Mouse (Mus musculus) liver, embryonic 14.5 days (tissue): ENCODE results near the gene Eef1a2. TPM values are rescaled to one million over a fixed set of nuclear protein-coding genes. Genes with fewer than 3 reads are reported as not detected.

Source experiments
- ATAC-seq: fragments of 200-750 bp; cut with Nextera tagmentation; 2 replicates; pipeline ENCODE4 v1.8.0; 2017; ENCODE audit warnings: moderate number of reproducible peaks, mild to moderate bottlenecking, moderate library complexity; ENCODE audit not compliant: insufficient read depth
- DNase-seq, 3 experiments: peaks; one replicate each; pipeline ENCODE4 v3.0.0-alpha.2; 2012 to 2013; ENCODE audit warnings: low read depth in 3 of 3, low spot score in 3 of 3
- H3K27ac ChIP-seq: fragments of 300-500 bp; sonication (generic); 2 replicates; pipeline ENCODE4 v1.5.1; 2014; ENCODE audit warnings: moderate library complexity, mild to moderate bottlenecking, control low read depth, inconsistent platforms
- H3K27me3 ChIP-seq: fragments of 300-500 bp; sonication (generic); 2 replicates; pipeline ENCODE4 v1.6.1; 2014; ENCODE audit warnings: mild to moderate bottlenecking, low read length, moderate library complexity; ENCODE audit not compliant: control insufficient read depth, insufficient read depth
- H3K36me3 ChIP-seq: fragments of 300-500 bp; sonication (generic); replicated peaks from 2 replicates; pipeline ENCODE4 v1.6.1; 2014; ENCODE audit warnings: low read depth; ENCODE audit not compliant: control insufficient read depth, insufficient read depth
- H3K4me1 ChIP-seq, 2 experiments: fragments of 200-500 bp in 1 of 2; fragments of 300-500 bp in 1 of 2; sonication (generic) in 1 of 2; replicated peaks; 2 replicates each; pipeline ENCODE4 v1.6.1; 2012 to 2014; ENCODE audit warnings: antibody characterized with exemption in 1 of 2, inconsistent platforms in 1 of 2, low read length in 1 of 2; ENCODE audit not compliant: control insufficient read depth in 2 of 2, insufficient read depth in 2 of 2
- H3K4me2 ChIP-seq: fragments of 300-500 bp; sonication (generic); 2 replicates; pipeline ENCODE4 v1.6.1; 2014; ENCODE audit warnings: low read depth, mild to moderate bottlenecking, control low read depth, moderate library complexity
- H3K4me3 ChIP-seq, 2 experiments: fragments of 200-500 bp in 1 of 2; fragments of 300-500 bp in 1 of 2; sonication (generic) in 1 of 2; 2 replicates each; pipeline ENCODE4 v1.5.1; 2012 to 2014; ENCODE audit warnings: low read depth in 2 of 2, low read length in 2 of 2, mild to moderate bottlenecking in 2 of 2, control low read depth in 1 of 2, inconsistent platforms in 1 of 2, moderate library complexity in 1 of 2; ENCODE audit not compliant: insufficient read depth in 1 of 2
- H3K9ac ChIP-seq: fragments of 300-500 bp; sonication (generic); replicated peaks from 2 replicates; pipeline ENCODE4 v1.6.1; 2014; ENCODE audit warnings: mild to moderate bottlenecking, control low read depth, moderate library complexity
- H3K9me3 ChIP-seq: fragments of 300-500 bp; sonication (generic); 2 replicates; pipeline ENCODE4 v1.6.1; 2016; ENCODE audit warnings: low read length, mixed read lengths; ENCODE audit not compliant: control insufficient read depth
- CTCF ChIP-seq: IDR thresholded peaks from 2 replicates; pipeline ENCODE4 v1.5.1; 2016; ENCODE audit warnings: antibody characterized with exemption, low read depth, control low read depth
- EP300 ChIP-seq: IDR thresholded peaks from 2 replicates; pipeline ENCODE4 v1.6.1; 2016; ENCODE audit warnings: antibody characterized with exemption, low read depth
- WGBS: fragments of 180-500 bp; shearing (Covaris S2); extraction: QIAGEN DNeasy Blood & Tissue Kit; methylation state at CpG from one replicate; pipeline ENCODE4 v1.1.7; 2014; ENCODE audit not compliant: insufficient replicate concordance; 5-methylcytosine and 5-hydroxymethylcytosine counted together
- polyA plus RNA-seq, 2 experiments: library from polyadenylated mRNA; depleted of rRNA in 1 of 2; stranded (reverse) in 1 of 2; unstranded in 1 of 2; fragments of >200 nt; fragmentation: Nextera tagmentation in 1 of 2; extraction: Ambion mirVana in 1 of 2; gene quantifications; 2 replicates each; pipeline versions ENCODE4 v1.2.1 to v1.2.3; 2012 to 2014

Eef1a2 gene
- polyA plus RNA-seq, 2 experiments, result not detected

- Histone ChIP-seq H3K36me3 (no peaks in the 10 kb centered on the region), H3K9me3 (no peaks in the 10 kb centered on the region), H3K27ac (no peak overlapping the region), H3K4me3 (no peak overlapping the region), H3K27me3 (peaks cover 19% of the 10 kb centered on the region), H3K9ac (no peak overlapping the region), H3K4me2 (no peak overlapping the region), H3K4me1 (no peaks in the 10 kb centered on the region)
- DNase-seq (no peak), ATAC-seq (no peak)
- no peak for TF ChIP-seq EP300
- TF ChIP-seq CTCF, result no peak
- 35% methylated on average over 7 of the region's 7 CpGs for WGBS
Measured at GRCm38 (mm10) chr2:181159091-181159514, 2.3 kb upstream of the Eef1a2 start.

GRCm38 (mm10) chr2:181158471-181158870 lies 1.7 kb upstream of the Eef1a2 start:
- no peak for ATAC-seq
- Histone ChIP-seq H3K4me3 (no peak overlapping the region), H3K4me1 (no peaks in the 10 kb centered on the region), H3K36me3 (no peaks in the 10 kb centered on the region), H3K4me2 (no peak overlapping the region), H3K27me3 (peaks cover 19% of the 10 kb centered on the region), H3K9me3 (no peaks in the 10 kb centered on the region), H3K27ac (no peak overlapping the region), H3K9ac (no peak overlapping the region)
- no peak for DNase-seq
- WGBS, result 63% methylated on average over 2 of the region's 2 CpGs
- TF ChIP-seq EP300, result no peak
- TF ChIP-seq CTCF, result no peak

DNA sequence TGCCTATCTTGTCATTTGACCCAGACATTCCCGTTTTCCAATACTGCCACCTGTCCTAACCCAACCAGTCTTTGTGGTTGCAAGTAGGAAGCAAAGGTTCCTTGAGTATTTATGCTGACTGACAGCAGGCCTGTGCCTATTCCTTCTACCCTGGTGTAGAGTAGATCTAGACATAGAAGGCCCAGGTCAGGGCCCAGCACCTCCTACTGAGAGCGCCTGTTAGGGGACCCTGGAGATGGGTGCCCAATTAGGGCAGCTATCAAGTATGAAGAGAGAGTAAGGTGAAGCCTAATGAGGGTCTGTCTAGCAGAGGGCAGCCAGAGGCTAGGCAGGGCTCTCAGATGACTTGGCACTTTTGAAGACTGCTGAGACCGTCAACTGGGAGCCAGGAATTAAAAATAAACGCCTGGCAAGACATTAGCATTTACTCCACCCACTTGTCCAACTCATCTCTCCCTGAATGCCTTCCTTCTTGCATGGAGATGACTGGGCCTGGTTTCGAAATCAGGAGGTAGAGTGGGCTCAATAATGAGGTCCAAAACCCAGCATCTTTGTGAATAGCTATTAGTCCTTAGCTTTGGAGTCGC lies 995 bp upstream of the Eef1a2 start:
- Histone ChIP-seq H3K27me3 (peaks cover 19% of the 10 kb centered on the region), H3K27ac (no peak overlapping the region), H3K4me3 (no peak overlapping the region), H3K36me3 (no peaks in the 10 kb centered on the region), H3K9ac (no peak overlapping the region), H3K9me3 (no peaks in the 10 kb centered on the region), H3K4me2 (no peak overlapping the region), H3K4me1 (no peaks in the 10 kb centered on the region)
- WGBS, result 40% methylated on average over 6 of the region's 6 CpGs
- ATAC-seq (no peak), DNase-seq (no peak)
- TF ChIP-seq EP300 (no peak), CTCF (no peak)

- 58% methylated on average over 4 of the region's 4 CpGs for WGBS
- Histone ChIP-seq H3K9me3 (no peaks in the 10 kb centered on the region), H3K27me3 (peaks cover 19% of the 10 kb centered on the region), H3K9ac (no peak overlapping the region), H3K4me1 (no peaks in the 10 kb centered on the region), H3K36me3 (no peaks in the 10 kb centered on the region), H3K4me2 (no peak overlapping the region), H3K27ac (no peak overlapping the region), H3K4me3 (no peak overlapping the region)
- ATAC-seq (no peak), DNase-seq (no peak)
- TF ChIP-seq CTCF (no peak), EP300 (no peak)
Measured at GRCm38 (mm10) chr2:181157180-181157579, 366 bp upstream of the Eef1a2 start.

DNA sequence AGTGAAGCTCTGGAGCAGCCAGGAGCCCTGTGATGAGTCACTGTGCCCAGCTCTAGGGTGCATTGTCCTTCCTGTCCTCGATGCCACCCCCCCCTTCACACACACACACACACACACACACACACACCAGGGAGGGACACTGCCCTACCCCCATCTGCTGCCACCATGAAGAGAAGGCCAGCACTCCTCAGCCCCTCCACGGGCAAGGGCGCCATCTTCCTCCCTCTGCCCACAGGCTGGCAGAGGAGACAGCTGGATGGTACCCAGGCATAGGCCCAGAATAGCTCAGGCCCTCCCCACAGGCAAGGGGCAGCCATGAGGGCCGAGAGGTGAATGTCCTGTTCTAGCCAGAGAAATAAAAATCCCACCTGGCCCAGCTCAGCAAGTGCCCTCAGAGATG lies 1.0 kb downstream of the Eef1a2 start:
- 43% methylated on average over 4 of the region's 4 CpGs for WGBS
- TF ChIP-seq EP300 (no peak), CTCF (no peak)
- no peaks in the 10 kb centered on the region for H3K9me3 ChIP-seq
- H3K9ac ChIP-seq, result no peak overlapping the region
- H3K4me1 ChIP-seq, result no peaks in the 10 kb centered on the region
- no peak overlapping the region for H3K4me2 ChIP-seq
- H3K27me3 ChIP-seq, result peaks cover 19% of the 10 kb centered on the region
- no peak overlapping the region for H3K4me3 ChIP-seq
- H3K27ac ChIP-seq, result no peak overlapping the region
- ATAC-seq, result no peak
- no peaks in the 10 kb centered on the region for H3K36me3 ChIP-seq
- DNase-seq, result no peak
